Mouse (Mus musculus): ENCODE data around the gene Cd48.
"Not testable (repeated sequence)": the region's sequence is repeated elsewhere in the genome, so short reads cannot be mapped to it uniquely, and the experiment has no call there.

Cd48 gene

DNA sequence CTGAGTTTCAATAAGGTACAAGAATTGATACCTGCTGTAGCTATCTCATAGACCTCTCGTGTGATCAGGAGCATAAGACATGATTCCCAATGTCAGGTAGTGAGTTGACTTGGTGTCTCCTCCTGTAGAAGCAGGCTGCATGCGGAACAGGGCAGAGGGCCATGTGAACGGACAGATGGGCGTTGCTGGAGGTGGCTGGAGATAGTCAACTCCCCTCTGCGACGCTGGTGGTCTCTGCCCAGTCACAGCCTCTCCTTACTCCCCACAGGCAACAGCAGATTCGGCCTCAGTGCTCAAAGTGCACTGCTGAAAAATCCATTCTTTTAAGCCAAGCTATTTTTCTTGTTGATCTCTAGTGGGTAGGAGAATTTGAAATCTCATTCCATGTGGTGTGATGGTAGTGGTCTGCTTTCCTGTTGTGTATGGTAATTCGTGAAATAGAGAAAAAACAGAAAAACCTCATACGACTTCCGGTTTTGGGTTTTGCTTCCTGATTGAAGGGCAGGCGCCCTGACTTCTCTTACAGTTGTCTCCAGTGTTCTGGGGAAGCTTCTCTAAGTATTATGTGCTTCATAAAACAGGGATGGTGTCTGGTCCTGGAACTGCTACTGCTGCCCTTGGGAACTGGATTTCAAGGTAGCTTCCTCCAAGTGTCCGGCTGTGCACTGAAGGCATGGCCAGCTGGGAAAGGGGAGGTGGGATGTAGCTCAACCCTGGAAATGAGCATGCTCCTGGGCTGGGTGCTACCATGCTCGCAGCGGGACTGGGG, at the start of gene Cd48:
Gene Cd48, plus strand, starts transcription at position 479 of the 769 bp plus-strand sequence.
- DNase-seq (ENCODE audit: low spot score): no peak

DNA sequence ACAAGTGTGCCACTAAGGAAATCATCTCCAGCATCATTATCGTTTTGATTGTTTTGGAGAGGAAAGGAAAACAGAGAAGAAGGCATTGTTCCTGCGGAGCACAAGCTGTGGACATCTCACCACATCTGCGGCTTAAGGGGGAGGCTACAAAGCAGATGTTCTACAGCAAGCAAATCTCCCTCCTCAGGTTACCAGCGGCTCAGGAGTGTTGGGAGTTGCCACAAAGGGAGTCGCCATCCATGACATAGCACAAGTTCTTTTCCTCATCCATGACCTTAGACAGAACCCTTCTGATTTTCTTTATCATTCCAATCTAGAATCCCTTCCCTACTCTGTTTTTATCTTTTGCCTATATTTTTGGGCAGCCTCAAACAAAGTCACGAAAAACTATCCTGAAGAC, 46.1 kb upstream of the Cd48 start:
- DNase-seq (ENCODE audit: low spot score): no peak

DNA sequence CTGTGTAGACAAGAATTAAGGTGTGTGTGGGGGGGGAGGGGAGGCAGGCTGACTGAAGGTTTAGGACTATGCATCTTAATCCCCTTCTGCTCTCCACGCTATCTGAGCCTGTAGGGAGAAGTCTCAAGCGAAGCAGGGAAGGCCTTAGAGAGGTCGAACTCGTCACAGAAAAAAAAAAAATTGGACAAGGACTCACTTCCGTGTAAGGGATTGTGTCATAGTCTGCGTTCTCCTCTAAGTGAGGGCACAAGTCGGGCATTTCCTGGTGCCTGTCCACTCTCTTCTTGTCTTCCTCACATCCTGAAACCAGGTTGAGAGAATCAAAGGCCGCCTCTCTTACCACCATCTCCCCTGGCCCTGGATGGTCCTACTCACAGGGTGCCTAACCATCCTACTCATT, 44.7 kb upstream of the Cd48 start:
- no peak for DNase-seq (ENCODE audit: low spot score)

DNA sequence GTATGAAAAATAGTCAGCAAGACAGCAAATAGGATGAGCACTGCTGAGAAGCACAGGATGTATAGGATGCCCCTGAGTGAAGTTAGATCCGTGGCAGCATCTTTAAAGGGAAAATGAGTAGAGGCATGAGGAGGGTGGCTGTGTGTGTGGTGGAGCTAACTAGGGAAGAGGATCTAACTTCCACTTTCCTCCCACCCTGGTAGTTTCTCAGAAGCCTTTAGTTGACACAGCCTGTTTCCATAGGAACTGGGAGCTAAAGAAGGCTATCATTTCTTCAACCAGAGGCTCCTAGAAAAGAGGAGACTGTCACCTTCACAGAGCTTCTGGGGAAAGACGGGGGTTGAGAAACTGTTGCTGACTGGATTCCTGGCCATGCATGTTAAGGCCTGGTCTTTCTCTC, 43.1 kb upstream of the Cd48 start:
- no peak for DNase-seq (ENCODE audit: low spot score)

DNA sequence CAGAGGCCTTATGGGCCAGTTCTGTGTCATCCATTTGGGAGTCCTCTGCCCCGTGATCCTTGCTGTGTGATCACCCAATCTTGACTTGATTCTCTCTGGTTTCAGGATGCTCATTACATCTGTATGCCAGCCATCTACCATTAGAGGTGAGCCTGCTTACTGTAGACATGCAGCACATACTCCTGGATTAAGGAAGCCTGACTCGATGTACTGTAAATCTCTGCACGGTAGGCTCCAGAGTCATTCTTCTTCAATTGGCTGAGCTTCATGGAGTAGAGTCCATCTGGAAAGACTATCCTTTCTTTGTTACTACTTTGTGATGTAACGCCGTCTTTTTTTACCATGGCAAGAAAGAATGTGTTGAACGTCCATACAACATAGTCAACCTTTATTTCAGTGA, 41.0 kb upstream of the Cd48 start:
- no peak for DNase-seq (ENCODE audit: low spot score)

DNA sequence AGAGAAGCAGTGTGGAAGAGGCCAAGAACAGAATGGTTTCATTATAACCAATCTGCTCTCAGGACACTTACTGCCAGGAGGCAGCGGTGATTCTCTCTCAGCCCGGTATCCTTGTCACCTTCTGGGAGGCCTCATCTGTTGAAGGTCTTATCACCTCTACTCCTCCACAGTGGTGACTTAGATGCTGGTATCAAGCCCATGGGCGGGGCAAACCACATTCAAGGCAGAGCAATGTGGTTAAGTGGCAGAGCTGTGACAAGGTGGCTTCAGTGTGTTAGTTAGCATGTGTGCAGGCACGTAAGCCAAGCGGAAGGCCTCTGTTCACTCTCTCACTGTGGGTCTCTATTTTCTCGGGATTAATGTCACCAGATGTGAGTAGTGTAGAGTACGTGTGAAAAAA, 38.2 kb upstream of the Cd48 start:
- no peak for DNase-seq (ENCODE audit: low spot score)

DNA sequence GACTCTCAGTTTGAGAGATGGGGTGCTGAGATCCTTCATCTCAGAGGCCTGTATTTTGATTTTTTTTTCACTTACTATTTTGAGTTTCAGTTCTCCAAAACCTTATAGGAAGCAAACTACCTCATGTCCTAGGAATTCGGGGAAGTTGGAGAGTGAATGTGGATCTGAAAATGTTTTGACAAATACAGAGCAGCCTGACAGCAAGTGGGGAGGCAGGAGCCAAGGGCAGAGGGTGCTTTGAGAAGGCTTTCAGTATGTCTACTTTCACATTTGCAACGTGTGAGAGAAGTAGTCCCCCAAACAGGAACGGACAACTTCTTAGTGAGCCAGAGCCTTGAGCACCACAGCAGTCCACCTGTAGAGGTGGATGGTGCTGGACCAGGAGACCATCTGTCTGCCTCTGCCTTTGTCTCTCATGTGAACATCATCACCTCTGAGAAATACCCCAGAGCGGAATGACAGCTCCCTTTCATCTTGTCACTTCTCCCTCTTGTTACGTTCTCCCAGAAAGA, 35.3 kb upstream of the Cd48 start:
- DNase-seq (ENCODE audit: low spot score): no peak

DNA sequence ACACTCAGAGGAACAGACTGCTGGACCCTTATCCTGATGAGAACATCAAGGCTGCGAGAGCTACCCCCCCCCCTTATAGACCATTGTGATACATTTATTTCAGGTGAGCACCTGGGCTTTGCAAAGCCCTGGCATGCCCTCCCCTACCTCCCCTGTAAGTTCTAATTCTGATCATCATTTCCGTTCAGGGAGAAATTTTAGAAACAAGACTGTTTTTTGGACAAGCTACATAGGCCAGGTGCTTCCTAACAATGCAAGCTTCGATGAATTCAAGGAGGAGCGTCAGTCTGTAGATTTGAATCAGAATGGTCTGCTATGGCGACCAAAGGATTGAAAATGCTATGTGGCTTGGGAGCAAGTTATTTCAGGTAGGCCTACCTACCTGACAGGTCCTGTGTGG, 34.1 kb upstream of the Cd48 start:
- no peak for DNase-seq (ENCODE audit: low spot score)

DNA sequence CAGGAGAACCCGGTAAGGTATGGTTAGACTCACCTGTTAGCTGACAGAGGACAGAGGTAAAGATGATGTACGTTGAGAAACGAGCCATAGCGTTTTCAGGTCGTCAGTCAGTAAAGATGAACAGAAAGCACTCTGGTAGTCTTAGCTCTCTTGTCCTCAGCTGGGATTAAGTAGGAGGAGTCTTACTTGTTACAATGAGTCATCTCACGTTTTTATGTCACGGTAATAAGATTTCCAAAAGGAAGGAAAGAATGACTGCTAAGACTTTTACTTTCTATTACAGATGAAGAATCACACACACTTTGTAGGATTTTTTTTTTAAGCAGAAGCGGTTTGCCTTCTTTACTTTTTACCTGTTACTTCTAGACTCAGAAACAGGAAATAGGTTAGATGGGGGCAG, 33.0 kb upstream of the Cd48 start:
- DNase-seq (ENCODE audit: low spot score): no peak

DNA sequence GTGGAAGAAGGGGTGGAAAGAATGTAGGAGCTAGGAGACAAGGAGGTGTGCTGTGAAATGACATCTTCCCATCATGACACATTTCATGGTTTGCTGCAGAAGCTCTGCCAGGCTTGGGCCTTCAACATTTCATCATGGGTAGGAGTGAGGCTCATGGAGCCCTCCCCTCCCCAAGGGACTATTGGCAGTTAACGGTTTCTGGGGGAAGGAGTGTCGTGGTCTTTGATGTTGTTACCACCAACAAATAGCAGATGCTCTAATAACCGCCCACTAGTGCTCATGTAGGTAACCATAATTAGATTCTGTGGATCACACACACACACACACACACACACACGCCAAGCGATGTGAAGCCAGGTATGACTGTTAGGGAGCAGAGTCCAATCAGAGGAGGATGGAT, 29.1 kb upstream of the Cd48 start, which contains the start of gene Slamf7:
Gene Slamf7, minus strand, starts transcription at position 302 of the 400 bp plus-strand sequence.
- DNase-seq (ENCODE audit: low spot score): no peak

DNA sequence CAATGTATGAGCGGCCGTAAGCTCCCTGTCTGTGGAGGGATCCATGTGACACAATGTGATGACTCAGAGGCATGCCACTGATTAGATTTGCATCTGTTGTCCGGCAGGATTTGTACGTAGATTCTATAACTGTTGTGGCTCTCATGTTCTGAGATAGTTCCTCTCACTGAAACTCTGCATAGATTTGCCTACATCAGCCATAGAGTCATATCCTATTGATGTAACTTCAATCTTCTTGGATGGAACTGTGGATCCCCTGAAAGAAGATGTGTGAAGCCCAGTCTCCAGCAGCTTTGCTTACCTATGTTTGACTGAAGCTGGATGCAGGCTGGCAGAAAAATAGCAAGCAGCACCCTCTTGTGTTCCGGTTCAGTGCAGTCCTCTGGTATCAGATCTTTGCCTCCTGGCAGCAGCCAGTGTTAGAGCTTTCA, 23.2 kb upstream of the Cd48 start:
- no peak for DNase-seq (ENCODE audit: low spot score)

DNA sequence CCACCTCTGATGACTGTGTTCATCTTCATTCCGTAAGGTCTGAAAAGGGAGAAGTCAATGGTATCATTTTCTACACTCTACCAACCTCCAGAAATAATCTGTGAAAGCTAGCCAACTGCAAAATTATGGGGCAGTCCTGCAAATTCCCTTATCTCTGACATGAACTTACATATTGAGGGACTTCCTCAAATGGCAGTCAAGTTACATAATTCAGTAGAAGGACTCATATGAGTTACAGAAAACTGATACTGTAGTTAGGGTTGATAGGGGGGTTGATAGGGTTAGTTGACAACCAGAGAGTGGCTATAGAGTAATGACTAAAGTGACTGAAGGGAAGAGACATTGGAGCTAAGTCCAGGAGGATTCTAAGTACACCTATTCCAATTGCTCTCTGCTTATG, 21.4 kb upstream of the Cd48 start:
- no peak for DNase-seq (ENCODE audit: low spot score)

DNA sequence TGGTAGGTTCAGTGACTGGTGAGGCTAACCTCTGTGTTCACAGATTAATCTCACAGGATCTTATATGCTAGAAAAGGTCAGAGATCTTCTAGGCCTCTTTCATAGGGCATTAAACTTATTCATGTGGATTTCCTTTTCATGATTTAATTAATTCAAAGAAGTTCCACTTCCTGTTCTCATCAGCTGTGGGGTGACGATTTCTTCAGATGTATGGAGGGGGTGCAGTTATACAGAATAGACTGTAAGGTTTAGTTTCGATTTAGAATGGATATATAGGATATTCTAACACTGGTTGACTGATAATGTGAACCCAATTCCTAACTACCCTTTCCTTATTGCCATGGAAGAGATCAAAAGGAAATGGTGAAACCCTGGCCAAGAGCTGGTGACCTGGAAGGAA, 20.3 kb upstream of the Cd48 start:
- DNase-seq (ENCODE audit: low spot score): no peak

DNA sequence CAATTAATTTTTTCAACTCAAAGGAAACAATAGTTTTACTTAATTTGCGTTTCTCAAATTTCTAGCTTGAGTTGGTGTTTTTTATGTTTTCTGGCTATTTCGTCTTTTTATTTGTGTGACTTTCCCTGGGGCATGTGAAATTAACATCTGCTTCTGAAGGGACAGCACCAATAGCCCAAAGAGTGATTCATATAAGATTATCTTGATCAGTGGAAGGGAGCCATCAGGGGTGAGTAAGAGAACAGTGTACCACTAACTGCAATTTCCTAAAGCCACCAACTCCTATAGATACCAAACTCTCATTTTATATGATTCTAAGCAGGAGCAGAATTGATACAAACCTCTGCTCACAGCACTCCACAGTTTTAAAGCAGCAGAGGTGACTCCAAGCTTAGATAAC, 18.1 kb upstream of the Cd48 start:
- DNase-seq (ENCODE audit: low spot score): no peak

DNA sequence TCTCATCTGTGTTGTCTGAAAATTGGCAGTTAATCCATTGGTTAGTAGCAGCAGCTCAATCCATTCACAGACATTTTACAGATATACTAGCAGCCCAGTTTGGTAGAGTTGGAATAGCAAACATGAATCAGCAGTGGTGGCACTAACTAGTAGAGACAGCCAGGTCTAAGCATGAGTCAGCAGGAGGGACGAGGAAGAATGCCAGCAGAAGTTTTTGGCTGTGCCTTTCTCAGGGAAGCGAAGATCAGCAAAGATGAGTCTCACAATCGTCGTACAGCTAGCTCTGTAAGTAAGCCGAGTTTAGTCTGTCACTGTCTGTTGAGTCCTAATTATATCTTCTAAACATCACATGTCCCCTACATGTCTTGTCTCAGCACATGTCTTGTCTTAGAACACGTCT, 15.5 kb upstream of the Cd48 start:
- no peak for DNase-seq (ENCODE audit: low spot score)

DNA sequence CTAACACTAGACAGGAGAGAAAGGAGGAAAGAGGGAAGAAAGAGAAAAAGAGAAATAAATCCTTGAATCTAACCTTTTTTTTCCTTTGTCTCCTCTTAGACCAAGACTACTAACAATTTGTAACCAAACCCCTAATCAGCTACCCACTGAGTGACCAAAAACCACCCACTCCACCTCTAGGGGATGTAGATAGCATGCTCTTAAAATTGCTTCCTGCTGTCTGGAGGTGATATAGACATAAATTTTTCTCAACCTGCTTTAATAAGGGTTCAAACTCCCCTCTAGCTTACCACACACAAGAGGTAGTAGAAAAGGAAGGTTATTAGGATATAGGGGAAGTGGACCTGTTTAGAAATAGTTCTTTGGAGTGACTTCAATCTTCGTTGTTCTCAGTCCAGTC, 14.6 kb upstream of the Cd48 start:
- DNase-seq (ENCODE audit: low spot score): no peak

DNA sequence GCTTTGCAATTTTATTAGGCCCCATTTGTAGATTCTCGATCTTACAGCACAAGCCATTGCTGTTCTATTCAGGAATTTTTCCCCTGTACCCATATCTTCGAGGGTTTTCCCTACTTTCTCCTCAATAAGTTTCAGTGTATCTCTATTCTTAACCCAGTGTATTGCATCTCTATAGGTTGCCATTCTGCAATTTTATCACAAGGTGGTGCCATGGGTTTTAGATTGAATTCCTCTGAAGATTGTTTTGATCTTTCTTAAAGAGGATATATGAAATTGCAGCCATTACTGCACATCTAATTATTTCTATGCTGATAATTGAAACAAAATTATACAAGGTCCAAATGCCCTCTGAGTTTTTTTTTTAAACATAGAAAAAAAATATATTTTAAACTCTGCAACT, 9.4 kb upstream of the Cd48 start:
- DNase-seq (ENCODE audit: low spot score): not testable (repeated sequence)

DNA sequence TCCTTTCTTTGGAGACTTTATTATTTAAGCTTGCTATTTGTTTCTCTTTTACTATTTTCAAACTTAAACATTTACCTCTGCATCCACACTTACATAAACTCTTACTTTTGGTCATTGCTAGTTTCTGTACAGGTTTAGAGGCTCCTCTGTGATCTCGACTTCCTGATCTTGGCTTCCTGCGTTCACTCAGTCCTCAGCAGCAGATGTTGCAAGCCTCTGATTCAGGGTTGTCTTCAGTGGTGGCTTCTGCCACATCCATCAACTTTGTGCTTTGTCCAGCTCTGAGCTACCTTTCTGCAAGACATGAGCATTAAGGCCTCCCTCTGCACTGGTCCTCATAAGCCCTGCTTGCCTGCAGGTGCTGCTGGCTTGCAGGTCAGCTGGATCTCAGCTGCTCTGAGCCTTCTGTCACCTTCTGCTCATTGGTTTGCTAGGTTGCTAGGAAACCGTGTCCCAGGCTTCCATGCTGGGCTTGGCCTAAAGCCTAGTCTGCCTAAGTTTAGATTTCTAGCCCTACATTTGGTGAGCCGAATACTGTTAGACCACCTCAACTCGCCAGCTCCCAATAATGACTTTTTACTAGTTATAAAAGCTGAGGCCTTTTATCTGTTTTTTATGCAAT, 8.8 kb upstream of the Cd48 start:
- peak; percentile 33 for DNase-seq (ENCODE audit: low spot score)

DNA sequence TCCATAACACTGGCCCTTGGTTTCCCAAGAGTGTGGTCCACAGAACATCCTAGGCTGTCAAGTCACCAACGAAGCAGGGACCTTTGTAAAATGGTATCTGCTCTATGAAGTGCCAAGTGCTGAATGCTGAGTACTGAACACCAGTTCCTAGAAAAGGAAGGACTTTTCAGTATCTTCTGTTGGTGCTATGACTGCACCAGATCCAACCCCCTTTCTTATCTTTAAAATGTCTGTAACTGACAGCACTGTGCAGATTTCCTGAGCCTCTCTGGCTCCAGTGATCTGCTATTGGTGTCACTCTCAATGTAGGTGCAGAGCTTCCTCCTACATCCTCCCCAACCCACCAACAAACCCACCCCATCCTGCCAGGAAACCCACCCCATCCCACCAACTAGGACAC, 7.3 kb upstream of the Cd48 start:
- DNase-seq (ENCODE audit: low spot score): no peak

DNA sequence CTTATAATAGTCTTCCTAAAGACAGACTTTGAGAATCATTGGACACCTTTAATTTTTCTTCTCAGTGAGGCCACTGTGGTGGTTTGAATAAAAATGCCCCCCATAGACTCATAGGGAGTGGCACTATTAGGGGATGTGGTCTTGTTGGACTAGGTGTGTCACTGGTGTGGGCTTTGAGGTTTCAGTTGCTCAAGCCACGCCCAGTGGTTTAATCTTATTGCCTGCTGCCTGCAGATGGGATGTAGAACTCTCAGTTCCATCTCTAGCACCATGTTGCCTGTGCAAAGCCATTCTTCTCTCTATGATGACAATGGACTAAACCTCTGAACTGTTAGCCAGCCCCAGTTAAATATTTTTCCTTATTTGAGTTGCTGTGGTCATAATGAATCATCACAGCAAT, 4.1 kb upstream of the Cd48 start:
- DNase-seq (ENCODE audit: low spot score): no peak

DNA sequence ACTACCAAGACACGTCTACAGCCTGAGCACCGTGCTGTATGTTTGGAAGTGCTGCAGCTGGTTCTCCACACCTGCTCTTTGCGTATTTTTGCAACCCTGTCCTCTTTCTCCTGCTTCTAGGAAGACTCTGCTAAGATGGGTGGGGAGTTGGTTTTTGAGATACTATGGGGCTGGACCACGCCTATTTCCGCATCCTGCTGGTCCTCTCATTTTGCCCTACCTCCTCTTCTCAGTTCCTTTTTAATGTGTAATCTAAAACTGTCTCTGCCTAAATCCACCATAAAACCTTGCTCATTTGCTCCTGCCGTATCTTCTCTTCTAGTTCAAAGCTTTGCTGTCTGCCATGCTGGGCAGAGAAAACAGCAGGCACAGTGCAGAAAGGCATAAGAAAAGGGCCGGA, 800 bp upstream of the Cd48 start:
- DNase-seq (ENCODE audit: low spot score): no peak

DNA sequence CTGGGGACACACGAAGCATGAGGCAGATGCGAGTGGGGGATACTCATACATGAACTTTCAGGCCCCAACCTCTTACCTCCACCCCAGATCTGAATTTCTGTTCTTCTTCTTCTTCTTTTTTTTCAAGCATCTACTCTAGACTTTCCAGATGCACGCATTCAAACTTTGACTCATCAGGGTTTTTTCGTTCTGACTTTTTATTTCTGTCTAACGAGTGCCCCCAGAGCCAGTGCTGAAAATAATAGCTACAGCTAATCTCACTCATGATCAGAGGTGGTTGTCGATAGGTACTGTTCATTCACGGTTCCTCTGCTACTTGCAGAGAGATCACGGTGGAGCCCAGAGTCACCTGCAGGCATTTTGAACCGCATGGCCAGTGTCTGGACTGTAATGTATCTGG, 3.1 kb downstream of the Cd48 start:
- no peak for DNase-seq (ENCODE audit: low spot score)

DNA sequence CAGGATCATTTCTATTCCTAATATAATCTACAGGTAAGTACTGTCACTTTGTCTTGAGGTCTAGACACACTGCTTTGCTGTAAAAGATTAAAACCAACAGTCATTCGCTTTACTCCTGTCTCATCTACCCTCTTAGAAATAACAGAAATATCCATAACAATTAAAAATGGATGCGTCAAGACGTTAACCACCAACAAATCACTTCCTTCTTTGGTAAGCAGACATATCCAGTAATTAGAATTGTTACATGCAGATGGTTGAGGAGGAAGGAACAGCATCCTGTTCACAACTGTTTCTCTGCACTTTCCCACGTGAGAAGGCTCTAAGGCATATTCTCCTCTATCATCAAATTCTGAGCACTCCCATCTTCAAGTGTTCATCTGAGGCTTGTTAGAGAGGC, 5.5 kb downstream of the Cd48 start:
- no peak for DNase-seq (ENCODE audit: low spot score)

DNA sequence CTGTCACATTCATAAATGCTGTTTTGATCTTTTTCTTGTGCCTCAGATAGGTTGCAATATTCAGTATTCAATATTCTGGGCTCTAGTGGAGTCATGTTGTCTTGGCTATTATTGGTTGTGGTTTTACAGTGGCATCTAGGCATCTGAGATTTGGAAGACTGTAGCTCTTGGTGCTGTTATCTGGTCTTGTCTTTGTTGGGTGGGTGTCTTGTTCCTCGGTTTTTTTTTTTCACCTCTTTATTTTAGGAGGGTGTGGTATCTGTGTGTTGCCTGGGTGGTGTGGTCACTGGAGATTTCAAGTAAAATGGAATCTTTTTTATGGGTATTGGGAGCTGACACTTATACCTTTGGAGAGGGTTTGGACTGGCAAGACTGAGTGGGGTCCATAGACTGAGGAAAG, 12.1 kb downstream of the Cd48 start:
- DNase-seq (ENCODE audit: low spot score): no peak

Measured in left cerebral cortex, adult 11 months (tissue).